Mouse (Mus musculus) limb, embryonic 11.5 days (tissue): Measurements from ENCODE around the gene Rpl3. TPM values are rescaled to one million over a fixed set of nuclear protein-coding genes. Genes with fewer than 3 reads are reported as not detected.
A peak's percentile ranks its signal among the peaks of the same experiment; 100 is the strongest.

ENCODE experiments used
- ATAC-seq: fragments of 200-750 bp; cut with Nextera tagmentation; 2 replicates; pipeline ENCODE4 v1.8.0; 2017; ENCODE audit warnings: low read depth; ENCODE audit not compliant: insufficient number of reproducible peaks, low FRiP score, low TSS enrichment
- DNase-seq: peaks from one replicate; pipeline ENCODE4 v3.0.0-alpha.2; 2015; ENCODE audit warnings: low spot score
- H3K27ac ChIP-seq: fragments of 300-500 bp; sonication (generic); replicated peaks from 2 replicates; pipeline ENCODE4 v1.5.1; 2014; ENCODE audit warnings: low read depth, mild to moderate bottlenecking, low read length
- H3K27me3 ChIP-seq: fragments of 300-500 bp; sonication (generic); 2 replicates; pipeline ENCODE4 v1.6.1; 2014; ENCODE audit warnings: mild to moderate bottlenecking, low read length, mixed read lengths; ENCODE audit not compliant: control insufficient read depth, insufficient read depth
- H3K36me3 ChIP-seq: fragments of 300-500 bp; sonication (generic); 2 replicates; pipeline ENCODE4 v1.6.1; 2014; ENCODE audit warnings: mild to moderate bottlenecking, low read length, moderate library complexity, mixed read lengths; ENCODE audit not compliant: control insufficient read depth, insufficient read depth
- H3K4me1 ChIP-seq: fragments of 300-500 bp; sonication (generic); 2 replicates; pipeline ENCODE4 v1.6.1; 2014; ENCODE audit warnings: low read length, mixed read lengths; ENCODE audit not compliant: control insufficient read depth, insufficient read depth
- H3K4me2 ChIP-seq: fragments of 300-500 bp; sonication (generic); 2 replicates; pipeline ENCODE4 v1.6.1; 2014; ENCODE audit warnings: low read depth, mild to moderate bottlenecking, moderate library complexity; ENCODE audit not compliant: severe bottlenecking
- H3K4me3 ChIP-seq: fragments of 300-500 bp; sonication (generic); 2 replicates; pipeline ENCODE4 v1.5.1; 2014; ENCODE audit warnings: low read depth, low read length
- H3K9ac ChIP-seq: fragments of 300-500 bp; sonication (generic); 2 replicates; pipeline ENCODE4 v1.6.1; 2014; ENCODE audit warnings: mild to moderate bottlenecking, low read length
- H3K9me3 ChIP-seq: fragments of 300-500 bp; sonication (generic); 2 replicates; pipeline ENCODE4 v1.6.1; 2016; ENCODE audit warnings: low read length; ENCODE audit not compliant: control insufficient read depth
- WGBS: fragments of 180-500 bp; shearing (Covaris S2); extraction: QIAGEN DNeasy Blood & Tissue Kit; methylation state at CpG from one replicate; pipeline ENCODE4 v1.1.7; 2014; 5-methylcytosine and 5-hydroxymethylcytosine counted together
- polyA plus RNA-seq: library from polyadenylated mRNA; unstranded; fragments of >200 nt; fragmentation: Nextera tagmentation; extraction: Ambion mirVana; gene quantifications from 2 replicates; pipeline ENCODE4 v1.2.1, GENCODE M21; 2014

Rpl3 gene
- polyA plus RNA-seq, 1 experiment from 2014 or later = 1,338 TPM

DNA sequence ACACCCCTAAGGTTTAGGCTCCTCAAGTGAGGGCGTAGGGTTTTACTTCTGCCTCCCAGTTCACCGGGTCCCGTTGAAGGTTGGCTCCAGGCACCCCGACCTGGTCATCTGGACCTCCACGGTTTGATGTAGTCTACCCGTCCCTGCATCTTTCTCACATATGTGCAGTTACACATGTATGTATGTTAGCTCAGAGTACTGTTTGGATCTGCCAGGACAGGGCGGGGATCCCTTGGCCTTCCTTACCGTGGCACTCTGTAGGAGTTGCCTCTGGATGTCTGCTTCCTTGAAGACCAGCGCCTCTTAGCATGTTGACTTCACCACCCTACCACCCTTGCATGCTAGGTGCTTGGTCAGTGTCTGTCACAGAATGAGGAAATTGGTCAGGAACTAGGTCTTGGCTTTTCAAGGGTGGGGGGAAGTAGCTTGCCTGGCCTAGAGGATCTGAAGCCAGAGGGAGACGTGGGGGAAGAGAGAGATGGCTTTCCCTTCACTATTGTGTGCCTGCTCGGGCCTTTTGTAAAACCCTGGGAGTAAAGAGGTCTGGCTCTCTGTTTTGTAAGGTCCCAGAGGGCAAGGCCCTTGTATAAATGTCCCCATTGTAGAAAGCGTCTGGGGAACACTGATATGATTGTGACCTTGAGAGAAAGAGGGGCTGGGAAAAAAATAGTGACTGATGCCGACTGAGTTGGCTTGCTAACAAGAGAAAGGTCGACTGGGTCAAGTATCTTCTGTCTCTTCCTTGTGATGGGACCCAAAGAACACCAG, 42.2 kb upstream of the Rpl3 start:
- no peaks in the 10 kb centered on the region; the same call in 1 of the 2 replicates for H3K36me3 ChIP-seq
- H3K9ac ChIP-seq = peak overlapping the region; percentile 94
- 27% methylated on average over 14 of the region's 14 CpGs for WGBS
- no peak for DNase-seq
- 0 out of 2 replicates have a peak, but pooled peaks have one; percentile 13 for ATAC-seq
- peak overlapping the region; percentile 79 for H3K4me3 ChIP-seq
- H3K4me2 ChIP-seq = peak overlapping the region; percentile 92
- H3K9me3 ChIP-seq = no peaks in the 10 kb centered on the region
- no peaks in the 10 kb centered on the region for H3K27me3 ChIP-seq
- H3K27ac ChIP-seq = peak overlapping the region; percentile 99
- peaks cover 6% of the 10 kb centered on the region; the same call in 1 of the 2 replicates for H3K4me1 ChIP-seq

- peaks cover 6% of the 10 kb centered on the region; the same call in 1 of the 2 replicates for H3K4me1 ChIP-seq
- WGBS = under 1% methylated on average over 58 of the region's 59 CpGs
- no peaks in the 10 kb centered on the region for H3K27me3 ChIP-seq
- peak; percentile 91 for ATAC-seq
- DNase-seq = peak; percentile 96
- peak within 1 kb of the TSS; percentile 92 for H3K4me2 ChIP-seq
- peak within 1 kb of the TSS; percentile 94 for H3K9ac ChIP-seq
- peak within 1 kb of the TSS; percentile 99 for H3K27ac ChIP-seq
- H3K36me3 ChIP-seq = no peaks in the 10 kb centered on the region; the same call in 1 of the 2 replicates
- H3K4me3 ChIP-seq = peak within 1 kb of the TSS; percentile 79
- H3K9me3 ChIP-seq = no peaks in the 10 kb centered on the region
Measured at GRCm38 (mm10) chr15:80132993-80133586, 41.4 kb upstream of the Rpl3 start, which contains the start of gene Tab1. Gene Tab1, plus strand, starts transcription at chr15:80133127.

DNA sequence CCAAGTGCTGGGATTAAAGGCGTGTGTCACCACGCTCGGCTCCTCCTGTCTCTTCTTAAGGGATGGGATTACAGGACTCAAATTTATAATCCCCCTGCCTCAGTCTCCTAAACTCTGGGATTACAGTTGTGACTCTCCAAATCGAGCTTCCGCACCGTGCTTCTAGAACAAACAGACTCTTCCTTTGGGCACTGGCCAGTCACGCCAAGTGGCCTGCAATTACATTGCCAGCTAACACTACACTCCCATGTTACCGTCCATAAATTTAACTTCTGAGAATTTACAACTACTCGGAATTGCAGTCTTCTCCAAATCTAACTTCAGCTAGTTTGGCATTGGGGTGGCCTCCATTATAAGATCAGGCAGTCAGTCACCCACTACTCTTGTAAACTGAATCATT, 40.8 kb upstream of the Rpl3 start:
- ATAC-seq (no peak), DNase-seq (no peak)
- no peaks in the 10 kb centered on the region for H3K9me3 ChIP-seq
- peak overlapping the region; percentile 92; the same call in 1 of the 2 replicates for H3K4me2 ChIP-seq
- no peak overlapping the region for H3K27ac ChIP-seq
- H3K4me1 ChIP-seq = peaks cover 6% of the 10 kb centered on the region; the same call in 1 of the 2 replicates
- peak overlapping the region; percentile 79 for H3K4me3 ChIP-seq
- H3K27me3 ChIP-seq = no peaks in the 10 kb centered on the region
- peak overlapping the region; percentile 94; the same call in 1 of the 2 replicates for H3K9ac ChIP-seq
- WGBS = 83% methylated on average over 9 of the region's 9 CpGs
- no peaks in the 10 kb centered on the region; the same call in 1 of the 2 replicates for H3K36me3 ChIP-seq

- Histone ChIP-seq H3K36me3 (no peaks in the 10 kb centered on the region), H3K9ac (no peak overlapping the region), H3K27ac (no peak overlapping the region), H3K4me2 (no peak overlapping the region), H3K27me3 (no peaks in the 10 kb centered on the region), H3K4me3 (no peak overlapping the region), H3K9me3 (no peaks in the 10 kb centered on the region), H3K4me1 (peaks cover 6% of the 10 kb centered on the region; the same call in 1 of the 2 replicates)
- DNase-seq (no peak), ATAC-seq (no peak)
- 90% methylated on average over 6 of the region's 6 CpGs for WGBS
Measured at GRCm38 (mm10) chr15:80131421-80131820, 39.8 kb upstream of the Rpl3 start.

GRCm38 (mm10) chr15:80130689-80131088, 39.0 kb upstream of the Rpl3 start:
- ATAC-seq (no peak), DNase-seq (no peak)
- Histone ChIP-seq H3K4me2 (no peak overlapping the region), H3K36me3 (no peaks in the 10 kb centered on the region), H3K4me1 (peaks cover 6% of the 10 kb centered on the region; the same call in 1 of the 2 replicates), H3K27ac (no peak overlapping the region), H3K9me3 (no peaks in the 10 kb centered on the region), H3K4me3 (no peak overlapping the region), H3K27me3 (no peaks in the 10 kb centered on the region), H3K9ac (no peak overlapping the region)
- WGBS = 85% methylated on average over 5 of the region's 5 CpGs

- Histone ChIP-seq H3K9ac (no peak overlapping the region), H3K4me2 (no peak overlapping the region), H3K27me3 (no peaks in the 10 kb centered on the region), H3K9me3 (no peaks in the 10 kb centered on the region), H3K4me1 (peaks cover 6% of the 10 kb centered on the region; the same call in 1 of the 2 replicates), H3K4me3 (no peak overlapping the region), H3K36me3 (no peaks in the 10 kb centered on the region), H3K27ac (no peak overlapping the region)
- no peak for ATAC-seq
- 83% methylated on average over 6 of the region's 6 CpGs for WGBS
- no peak for DNase-seq
Measured at GRCm38 (mm10) chr15:80129982-80130381, 38.3 kb upstream of the Rpl3 start.

GRCm38 (mm10) chr15:80127191-80127590, 35.5 kb upstream of the Rpl3 start:
- H3K27ac ChIP-seq = no peak overlapping the region
- H3K36me3 ChIP-seq = no peaks in the 10 kb centered on the region
- no peak overlapping the region for H3K4me2 ChIP-seq
- no peak overlapping the region for H3K4me3 ChIP-seq
- no peaks in the 10 kb centered on the region for H3K27me3 ChIP-seq
- no peak for DNase-seq
- 77% methylated on average over 1 of the region's 1 CpGs for WGBS
- H3K4me1 ChIP-seq = no peaks in the 10 kb centered on the region
- no peaks in the 10 kb centered on the region for H3K9me3 ChIP-seq
- ATAC-seq = no peak
- no peak overlapping the region for H3K9ac ChIP-seq

GRCm38 (mm10) chr15:80124651-80125050, 33.0 kb upstream of the Rpl3 start:
- no peak for ATAC-seq
- Histone ChIP-seq H3K4me3 (no peak overlapping the region), H3K4me1 (no peaks in the 10 kb centered on the region), H3K9ac (no peak overlapping the region), H3K36me3 (no peaks in the 10 kb centered on the region), H3K27me3 (no peaks in the 10 kb centered on the region), H3K9me3 (no peaks in the 10 kb centered on the region), H3K4me2 (no peak overlapping the region), H3K27ac (no peak overlapping the region)
- 82% methylated on average over 4 of the region's 4 CpGs for WGBS
- no peak for DNase-seq
